Mouse (Mus musculus) megakaryocyte, embryonic 14.5 days (primary cell): Measurements from ENCODE around the gene Pitpnm2.

ENCODE experiments used
- FLI1 ChIP-seq: IDR thresholded peaks from 2 replicates; pipeline ENCODE4 v1.6.1; 2012; ENCODE audit warnings: low read length, inconsistent platforms, mixed read lengths
- GATA1 ChIP-seq: IDR thresholded peaks from 3 replicates; pipeline ENCODE4 v1.6.1; 2012; ENCODE audit warnings: mixed read lengths, low read length, inconsistent platforms, borderline replicate concordance

- no peak for TF ChIP-seq FLI1
- no peak for TF ChIP-seq GATA1
Measured at GRCm38 (mm10) chr5:124184898-124185701, 64.5 kb downstream of the Pitpnm2 start.
